Mouse (Mus musculus) forebrain, embryonic 15.5 days (tissue): ENCODE measurements around the gene Als2cl. TPM values are rescaled to one million over a fixed set of nuclear protein-coding genes. Genes with fewer than 3 reads are reported as not detected.

ENCODE experiments used
- ATAC-seq: fragments of 200-750 bp; cut with Nextera tagmentation; replicated peaks from 2 replicates; pipeline ENCODE4 v1.8.0; 2017; ENCODE audit warnings: mild to moderate bottlenecking, moderate TSS enrichment, moderate library complexity
- H3K27ac ChIP-seq: fragments of 300-500 bp; sonication (generic); replicated peaks from 2 replicates; pipeline ENCODE4 v1.5.1; 2015; ENCODE audit warnings: mild to moderate bottlenecking, inconsistent platforms
- H3K27me3 ChIP-seq: fragments of 300-500 bp; sonication (generic); 2 replicates; pipeline ENCODE4 v1.6.1; 2015; ENCODE audit warnings: inconsistent platforms
- H3K36me3 ChIP-seq: fragments of 300-500 bp; sonication (generic); 2 replicates; pipeline ENCODE4 v1.6.1; 2015; ENCODE audit warnings: mild to moderate bottlenecking, inconsistent platforms
- H3K4me1 ChIP-seq: fragments of 300-500 bp; sonication (generic); 2 replicates; pipeline ENCODE4 v1.6.1; 2015; ENCODE audit warnings: inconsistent platforms
- H3K4me2 ChIP-seq: fragments of 300-500 bp; sonication (generic); replicated peaks from 2 replicates; pipeline ENCODE4 v1.6.1; 2015; ENCODE audit warnings: mild to moderate bottlenecking, inconsistent platforms
- H3K4me3 ChIP-seq: fragments of 300-500 bp; sonication (generic); 2 replicates; pipeline ENCODE4 v1.5.1; 2015; ENCODE audit warnings: mild to moderate bottlenecking, inconsistent platforms
- H3K9ac ChIP-seq: fragments of 300-500 bp; sonication (generic); replicated peaks from 2 replicates; pipeline ENCODE4 v1.6.1; 2015; ENCODE audit warnings: mild to moderate bottlenecking, inconsistent platforms
- H3K9me3 ChIP-seq: fragments of 300-500 bp; sonication (generic); 2 replicates; pipeline ENCODE4 v1.6.1; 2016; ENCODE audit warnings: inconsistent platforms
- WGBS: fragments of 180-500 bp; shearing (Covaris S2); methylation state at CpG from one replicate; pipeline ENCODE4 v1.1.7; 2015; ENCODE audit warnings: mixed read lengths; 5-methylcytosine and 5-hydroxymethylcytosine counted together
- polyA plus RNA-seq: library from polyadenylated mRNA; unstranded; fragments of >200 nt; fragmentation: Nextera tagmentation; extraction: Ambion mirVana; gene quantifications from 2 replicates; pipeline ENCODE4 v1.2.1, GENCODE M21; 2015

Als2cl gene
- polyA plus RNA-seq, 1 experiment from 2014 or later: 0.74 TPM

DNA sequence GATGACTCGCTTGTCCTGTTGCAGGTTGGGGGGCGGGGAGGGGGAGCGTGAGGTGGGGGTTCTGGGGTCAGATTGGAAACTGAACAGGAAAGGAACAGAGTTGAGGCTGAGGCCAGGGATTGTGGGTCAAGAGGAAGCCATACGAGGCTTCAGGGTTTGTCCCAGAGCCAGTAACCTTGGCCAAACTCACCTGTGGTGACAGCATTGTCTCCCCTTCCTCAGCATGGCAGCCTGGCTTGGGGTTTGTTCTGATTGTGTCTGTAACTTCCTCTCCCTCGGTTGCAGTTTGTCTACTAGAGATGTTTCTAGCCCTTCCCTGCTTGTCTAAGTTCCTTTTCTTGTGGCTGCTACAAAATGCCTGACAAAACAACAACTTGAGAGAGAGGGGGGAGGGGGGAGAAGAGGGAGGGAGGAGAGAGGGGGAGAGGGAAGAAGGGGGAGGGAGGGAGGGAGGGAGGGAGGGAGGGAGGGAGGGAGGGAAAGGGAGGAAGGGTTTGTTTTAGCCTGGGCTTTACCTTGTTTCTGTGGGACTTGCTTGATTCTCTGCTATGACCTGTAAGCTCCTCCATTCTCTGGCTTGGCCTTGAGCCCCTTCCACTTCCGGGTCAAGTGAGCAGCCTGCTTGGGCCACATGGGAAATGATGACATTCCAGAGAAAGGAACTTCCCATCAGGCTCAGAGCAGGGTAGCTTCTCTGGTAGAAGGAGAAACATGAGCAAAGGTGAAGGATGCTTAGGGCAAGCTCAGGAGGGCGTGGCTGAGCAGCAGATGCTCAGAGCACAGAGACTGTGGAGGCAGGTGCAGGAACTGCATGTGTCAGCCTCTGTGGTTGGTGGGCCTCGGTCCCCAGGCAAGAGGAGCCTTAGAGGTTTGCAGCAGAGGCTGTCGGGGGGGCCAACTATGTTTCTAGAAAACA, 8.0 kb downstream of the Als2cl start:
- Histone ChIP-seq H3K9ac (no peak overlapping the region), H3K36me3 (no peaks in the 10 kb centered on the region), H3K9me3 (no peaks in the 10 kb centered on the region), H3K27me3 (no peaks in the 10 kb centered on the region), H3K4me3 (no peak overlapping the region), H3K27ac (no peak overlapping the region), H3K4me1 (no peaks in the 10 kb centered on the region), H3K4me2 (no peak overlapping the region)
- ATAC-seq: no peak
- WGBS: 70% methylated on average over 9 of the region's 9 CpGs

DNA sequence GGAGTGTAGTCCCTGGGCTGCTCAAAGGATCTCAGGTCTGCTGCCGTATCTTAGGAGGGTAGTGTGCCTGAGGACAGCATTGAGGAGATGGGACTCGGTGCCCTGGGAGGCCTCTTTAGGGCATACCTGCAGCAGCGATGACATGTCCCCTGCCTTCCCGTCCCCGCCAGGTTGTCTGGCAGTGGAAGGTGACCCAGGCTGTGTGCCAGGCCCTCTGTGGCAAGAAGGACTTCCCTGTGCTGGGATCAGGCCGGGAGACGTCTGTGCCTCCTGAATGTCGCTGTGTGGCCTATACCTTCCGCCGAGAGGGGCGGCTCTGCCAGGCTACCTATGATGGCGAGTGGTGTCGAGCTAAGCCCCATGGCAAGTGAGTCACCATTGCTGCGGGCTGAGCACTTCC, 9.3 kb downstream of the Als2cl start:
- H3K27ac ChIP-seq: no peak overlapping the region
- H3K36me3 ChIP-seq: no peaks in the 10 kb centered on the region
- 90% methylated on average over 14 of the region's 14 CpGs for WGBS

DNA sequence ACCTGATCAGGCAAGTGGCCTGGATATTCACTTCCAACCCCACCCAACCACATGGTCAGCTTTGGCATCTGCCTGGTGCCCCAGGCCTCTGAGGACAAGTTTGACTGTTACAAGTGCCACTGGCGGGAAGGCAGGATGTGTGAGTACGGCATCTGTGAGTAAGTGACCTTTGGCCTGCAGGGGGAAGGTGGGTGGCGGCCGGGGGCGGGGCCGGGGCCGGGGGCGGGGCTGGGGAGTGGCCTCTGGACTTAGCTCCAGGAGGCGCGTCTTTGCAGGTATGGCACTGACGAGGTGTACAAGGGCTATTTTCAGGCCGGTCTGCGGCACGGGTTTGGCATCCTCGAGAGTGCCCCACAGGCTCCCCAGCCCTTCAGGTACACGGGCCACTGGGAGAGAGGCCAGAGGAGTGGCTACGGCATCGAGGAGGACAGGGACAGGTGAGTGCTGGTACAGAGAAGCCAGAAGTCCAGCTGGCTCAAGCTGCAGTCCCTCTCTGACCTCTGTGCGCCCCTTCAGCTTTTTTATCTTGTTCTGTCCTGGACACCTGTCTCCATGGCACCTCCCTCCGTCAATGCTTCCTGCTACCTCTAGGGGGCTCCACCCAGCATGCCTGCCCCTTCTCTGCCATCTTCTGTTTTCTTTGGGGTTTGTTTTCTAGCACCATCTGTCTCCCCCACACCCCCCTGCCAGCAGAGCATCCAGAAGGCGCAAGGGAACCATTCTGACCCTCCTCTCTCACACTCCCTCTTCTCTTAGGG, 10.5 kb downstream of the Als2cl start:
- no peaks in the 10 kb centered on the region for H3K4me1 ChIP-seq
- no peak overlapping the region for H3K4me3 ChIP-seq
- H3K4me2 ChIP-seq: no peak overlapping the region
- no peaks in the 10 kb centered on the region for H3K9me3 ChIP-seq
- no peaks in the 10 kb centered on the region for H3K27me3 ChIP-seq
- 12% methylated on average over 21 of the region's 21 CpGs for WGBS
- ATAC-seq: no peak
- no peaks in the 10 kb centered on the region for H3K36me3 ChIP-seq
- no peak overlapping the region for H3K9ac ChIP-seq
- H3K27ac ChIP-seq: no peak overlapping the region

More for the DNA sequence above, 9.3 kb downstream of the Als2cl start:
- Histone ChIP-seq H3K4me3 (no peak overlapping the region), H3K27me3 (no peaks in the 10 kb centered on the region), H3K4me1 (no peaks in the 10 kb centered on the region), H3K9ac (no peak overlapping the region), H3K4me2 (no peak overlapping the region), H3K9me3 (no peaks in the 10 kb centered on the region)
- ATAC-seq: no peak

DNA sequence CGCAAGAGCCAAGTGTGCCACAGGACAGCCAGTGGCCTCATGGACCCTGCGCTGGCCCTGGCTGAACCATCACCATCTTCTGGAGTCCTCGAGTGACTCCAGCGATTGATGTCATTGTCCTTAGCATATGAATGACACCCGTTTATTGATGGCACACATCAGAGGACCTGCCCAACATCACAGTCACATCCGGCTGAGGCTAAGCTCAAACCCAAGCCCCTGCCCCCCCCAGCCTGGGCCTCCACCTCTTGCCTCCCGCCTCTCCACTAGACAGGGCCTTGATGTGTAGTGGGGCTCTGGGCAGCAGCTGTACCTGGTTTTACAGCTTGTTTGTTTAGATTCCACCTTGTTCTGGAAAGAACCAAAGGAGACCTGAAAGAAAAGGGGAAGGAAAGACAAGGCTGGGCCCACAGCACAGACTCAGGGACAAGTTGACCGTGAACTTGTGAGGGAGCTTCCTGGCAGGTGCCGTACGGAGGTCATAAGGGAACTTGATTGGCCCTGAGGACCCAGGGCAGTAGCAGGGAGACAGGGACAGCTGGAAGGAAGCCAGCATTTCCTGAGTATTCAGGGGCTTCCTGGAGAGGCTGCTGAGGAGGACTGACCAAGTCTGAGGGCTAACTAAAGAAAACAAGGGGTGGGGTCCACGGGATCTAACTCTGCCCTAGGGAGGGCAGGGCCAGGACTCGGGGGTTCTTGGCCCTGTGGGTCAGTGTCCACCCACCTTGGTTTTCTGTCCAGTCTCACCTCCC, 11.6 kb downstream of the Als2cl start:
- Histone ChIP-seq H3K4me1 (peaks cover 5% of the 10 kb centered on the region; the same call in 1 of the 2 replicates), H3K4me3 (no peak overlapping the region), H3K27me3 (no peaks in the 10 kb centered on the region), H3K9ac (no peak overlapping the region), H3K27ac (no peak overlapping the region), H3K9me3 (no peaks in the 10 kb centered on the region), H3K4me2 (no peak overlapping the region), H3K36me3 (no peaks in the 10 kb centered on the region)
- 84% methylated on average over 12 of the region's 12 CpGs for WGBS
- ATAC-seq: no peak

DNA sequence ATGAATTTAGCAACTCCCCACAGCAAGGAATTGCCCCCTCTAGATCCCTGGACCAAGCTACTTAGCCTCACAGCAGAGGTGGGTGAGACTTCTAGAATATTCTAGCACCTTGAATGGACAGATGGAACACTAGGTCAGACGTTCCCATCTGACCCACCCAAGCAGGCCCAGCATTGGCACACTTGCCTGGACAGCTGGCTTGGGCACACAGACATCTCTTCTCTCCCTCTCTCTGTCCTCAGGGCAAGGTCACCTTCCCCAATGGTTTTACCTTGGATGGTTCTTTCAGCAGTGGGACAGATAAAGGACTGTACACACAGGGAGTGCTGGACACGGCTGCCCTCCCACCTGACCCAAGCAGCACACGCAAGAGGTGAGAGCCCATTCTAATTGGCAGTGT, 12.9 kb downstream of the Als2cl start:
- Histone ChIP-seq H3K36me3 (no peaks in the 10 kb centered on the region), H3K9ac (no peak overlapping the region), H3K27me3 (no peaks in the 10 kb centered on the region), H3K4me2 (no peak overlapping the region), H3K9me3 (no peaks in the 10 kb centered on the region), H3K4me3 (no peak overlapping the region), H3K27ac (no peak overlapping the region), H3K4me1 (peaks cover 8% of the 10 kb centered on the region; the same call in 1 of the 2 replicates)
- 84% methylated on average over 3 of the region's 3 CpGs for WGBS
- ATAC-seq: no peak

DNA sequence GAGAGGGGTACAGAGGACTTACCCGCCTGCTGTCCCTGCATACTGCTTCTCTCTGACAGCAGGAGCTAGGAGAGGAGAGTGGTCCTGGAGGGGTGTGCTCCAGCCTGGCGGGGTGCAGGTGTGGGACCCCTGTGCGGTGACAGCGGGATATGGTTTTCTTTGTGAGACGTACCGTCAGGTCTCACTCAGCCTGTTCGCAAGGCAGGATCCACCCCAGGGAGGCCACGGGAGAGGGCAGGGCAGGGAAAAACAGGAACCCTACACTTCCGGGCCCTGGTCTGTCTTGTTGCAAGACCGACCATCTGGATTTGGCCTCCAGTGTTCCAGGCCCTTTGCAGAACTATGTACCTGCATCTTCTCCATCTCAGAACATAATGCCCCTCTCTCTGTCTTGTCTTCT, 13.8 kb downstream of the Als2cl start:
- Histone ChIP-seq H3K27ac (no peak overlapping the region), H3K4me3 (no peak overlapping the region), H3K27me3 (no peaks in the 10 kb centered on the region), H3K9ac (no peak overlapping the region), H3K4me1 (peaks cover 8% of the 10 kb centered on the region; the same call in 1 of the 2 replicates), H3K36me3 (no peaks in the 10 kb centered on the region), H3K9me3 (no peaks in the 10 kb centered on the region), H3K4me2 (no peak overlapping the region)
- WGBS: 70% methylated on average over 10 of the region's 10 CpGs
- ATAC-seq: no peak

DNA sequence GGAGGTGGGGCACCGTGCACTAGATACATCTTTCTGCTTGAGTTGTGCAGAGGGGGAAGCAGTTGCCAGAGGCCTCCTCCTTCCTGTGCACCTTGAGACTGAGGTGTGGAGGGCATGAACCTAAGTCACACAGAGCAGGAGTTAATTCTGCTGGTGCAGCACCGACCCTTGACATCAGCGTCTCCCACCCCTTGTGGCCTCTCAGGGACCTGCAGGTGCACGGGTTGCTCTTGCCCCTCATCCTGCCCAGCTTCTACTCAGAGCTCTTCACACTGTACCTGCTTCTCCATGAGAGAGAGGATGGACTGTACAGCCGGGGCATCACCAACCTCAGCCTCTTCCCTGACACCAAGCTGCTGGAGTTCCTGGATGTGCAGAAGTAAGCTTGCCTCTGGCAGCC, 15.8 kb downstream of the Als2cl start:
- Histone ChIP-seq H3K36me3 (no peaks in the 10 kb centered on the region), H3K9me3 (no peaks in the 10 kb centered on the region), H3K4me2 (no peak overlapping the region), H3K4me1 (peaks cover 8% of the 10 kb centered on the region; the same call in 1 of the 2 replicates), H3K9ac (no peak overlapping the region), H3K27me3 (no peaks in the 10 kb centered on the region), H3K27ac (no peak overlapping the region), H3K4me3 (no peak overlapping the region)
- 63% methylated on average over 5 of the region's 5 CpGs for WGBS
- no peak for ATAC-seq

DNA sequence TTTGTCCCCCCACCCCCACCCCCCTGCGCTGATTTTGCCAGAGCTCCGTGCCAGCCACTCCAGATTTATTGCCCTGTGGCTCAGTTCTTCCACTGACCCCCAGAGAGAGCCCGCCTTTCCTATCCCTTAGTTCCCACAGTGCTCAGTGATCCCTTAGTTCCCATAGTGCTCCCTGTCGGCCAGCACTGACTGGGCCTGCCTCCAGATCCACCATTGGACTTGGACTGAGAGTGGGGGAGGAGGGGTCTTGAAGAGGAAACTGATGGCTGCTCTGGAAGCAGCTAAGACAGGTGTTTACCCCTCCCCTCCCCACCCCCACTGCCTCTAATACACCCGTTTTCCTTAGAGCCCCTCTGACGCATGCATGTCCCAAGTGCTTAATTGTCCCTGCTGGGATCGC, 16.3 kb downstream of the Als2cl start:
- H3K9ac ChIP-seq: no peak overlapping the region
- no peak overlapping the region for H3K4me3 ChIP-seq
- H3K4me2 ChIP-seq: 0 out of 2 replicates have a peak overlapping the region, but pooled peaks have one; percentile 12
- no peaks in the 10 kb centered on the region for H3K36me3 ChIP-seq
- peaks cover 8% of the 10 kb centered on the region; the same call in 1 of the 2 replicates for H3K4me1 ChIP-seq
- 0 out of 2 replicates have a peak, but pooled peaks have one; percentile 26 for ATAC-seq
- no peak overlapping the region for H3K27ac ChIP-seq
- H3K9me3 ChIP-seq: no peaks in the 10 kb centered on the region
- 13% methylated on average over 7 of the region's 7 CpGs for WGBS
- no peaks in the 10 kb centered on the region for H3K27me3 ChIP-seq

DNA sequence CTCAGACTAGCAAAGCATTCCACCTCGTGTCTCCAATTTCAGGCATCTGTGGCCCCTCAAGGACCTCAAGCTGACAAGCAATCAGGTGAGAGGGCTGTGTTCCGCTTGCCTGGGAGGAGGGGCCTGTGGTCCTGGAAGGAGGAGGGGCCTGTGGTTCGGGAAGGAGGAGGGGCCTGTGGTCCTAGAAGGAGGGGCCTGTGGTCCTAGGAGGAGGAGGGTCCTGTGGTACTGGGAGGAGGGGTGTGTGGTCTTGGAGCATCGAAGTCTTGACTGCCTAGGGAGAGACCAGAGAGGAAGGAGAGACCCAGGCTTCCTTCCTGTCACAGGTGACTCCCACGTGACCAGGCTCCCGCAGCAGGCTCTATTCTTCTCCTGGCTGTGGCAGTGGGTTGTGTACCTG, 16.9 kb downstream of the Als2cl start:
- Histone ChIP-seq H3K4me2 (0 out of 2 replicates have a peak overlapping the region, but pooled peaks have one; percentile 12), H3K27ac (no peak overlapping the region), H3K27me3 (no peaks in the 10 kb centered on the region), H3K4me3 (no peak overlapping the region), H3K9me3 (no peaks in the 10 kb centered on the region), H3K36me3 (no peaks in the 10 kb centered on the region), H3K9ac (no peak overlapping the region), H3K4me1 (peaks cover 8% of the 10 kb centered on the region; the same call in 1 of the 2 replicates)
- ATAC-seq: 0 out of 2 replicates have a peak, but pooled peaks have one; percentile 48
- 9% methylated on average over 6 of the region's 6 CpGs for WGBS

DNA sequence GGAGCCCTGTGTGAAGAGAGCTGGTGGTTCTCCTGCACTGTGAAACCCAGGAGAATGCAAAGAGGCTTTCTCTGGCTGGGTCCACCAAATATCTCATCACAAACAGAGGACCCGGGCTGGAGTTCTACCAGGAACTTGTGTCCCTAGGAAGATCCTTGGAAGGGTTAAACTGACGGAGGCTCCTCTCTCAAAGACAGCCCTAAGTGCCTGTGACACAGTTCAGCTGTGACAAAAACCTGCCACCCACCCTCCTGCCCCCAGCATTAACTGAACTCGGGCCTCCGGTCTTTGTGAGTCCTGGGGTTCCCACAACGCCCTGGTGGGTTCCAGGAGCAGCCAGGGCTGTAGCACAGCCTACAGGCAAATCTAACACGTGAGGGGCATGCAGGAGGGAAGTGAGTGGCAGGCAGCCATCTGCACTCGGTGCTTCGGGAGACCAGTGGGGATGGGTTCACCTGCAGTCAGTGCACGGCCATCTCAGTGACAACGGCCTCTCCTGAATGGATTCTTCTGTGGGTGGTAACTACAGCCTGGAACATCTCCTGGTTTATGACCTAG, 19.9 kb downstream of the Als2cl start:
- Histone ChIP-seq H3K9ac (no peak overlapping the region), H3K4me1 (peaks cover 8% of the 10 kb centered on the region; the same call in 1 of the 2 replicates), H3K9me3 (no peaks in the 10 kb centered on the region), H3K4me2 (no peak overlapping the region), H3K27ac (no peak overlapping the region), H3K36me3 (no peaks in the 10 kb centered on the region), H3K4me3 (no peak overlapping the region), H3K27me3 (no peaks in the 10 kb centered on the region)
- ATAC-seq: no peak
- WGBS: 63% methylated on average over 10 of the region's 10 CpGs

DNA sequence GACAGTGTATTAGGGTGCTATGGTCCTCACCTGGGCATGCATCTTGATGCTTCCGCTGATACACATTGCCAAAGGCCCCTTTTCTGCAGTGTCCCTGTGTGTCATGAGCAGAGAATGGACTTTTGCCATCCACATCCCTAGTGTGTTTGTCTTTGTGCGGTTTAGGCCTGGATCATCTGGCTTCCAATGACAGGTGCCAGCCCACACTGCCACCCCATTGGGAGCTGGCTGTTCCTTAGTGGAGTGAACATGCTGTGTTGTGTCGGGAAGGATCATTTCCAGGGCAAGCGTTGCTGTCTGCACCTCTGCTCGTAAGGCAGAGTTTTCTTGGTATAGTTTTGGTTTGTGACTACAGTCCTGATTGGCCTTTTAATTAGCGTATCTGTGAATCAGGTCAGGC, 21.5 kb downstream of the Als2cl start:
- Histone ChIP-seq H3K9ac (no peak overlapping the region), H3K36me3 (no peaks in the 10 kb centered on the region), H3K9me3 (no peaks in the 10 kb centered on the region), H3K4me3 (no peak overlapping the region), H3K27me3 (no peaks in the 10 kb centered on the region), H3K4me2 (no peak overlapping the region), H3K27ac (no peak overlapping the region), H3K4me1 (peaks cover 4% of the 10 kb centered on the region; the same call in 1 of the 2 replicates)
- no peak for ATAC-seq
- WGBS: 76% methylated on average over 6 of the region's 6 CpGs
